Mouse (Mus musculus): ENCODE data around the gene Toe1. TPM values are rescaled to one million over a fixed set of nuclear protein-coding genes. Genes with fewer than 3 reads are reported as not detected.

Gene Toe1
- total RNA-seq, 2 experiments from 2014 or later = 12.9 TPM

DNA sequence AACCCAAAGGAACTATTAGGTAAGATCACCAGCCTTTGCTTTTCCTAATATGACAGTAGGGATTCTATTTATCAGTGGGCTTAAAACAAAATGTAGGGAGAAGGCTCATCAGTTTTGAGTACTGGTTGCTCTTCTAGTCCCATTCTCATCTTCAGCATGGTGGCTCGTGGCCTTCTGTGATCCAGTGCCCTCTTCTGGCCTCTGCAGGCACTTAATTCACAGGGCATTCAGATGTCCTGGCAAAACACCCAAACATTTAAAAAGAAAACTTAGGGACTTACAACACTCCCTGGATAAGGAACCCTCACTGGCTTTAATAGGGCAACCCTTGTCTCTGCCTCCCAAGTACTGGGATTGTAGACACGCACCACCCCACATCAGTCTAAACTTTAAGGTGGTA, 13.2 kb downstream of the Toe1 start:
- DNase-seq (ENCODE audit: low spot score in 2 of 2) = no peak

- DNase-seq (ENCODE audit: low spot score in 2 of 2) = no peak
Measured at GRCm38 (mm10) chr4:116792453-116792852, 15.0 kb downstream of the Toe1 start.

DNA sequence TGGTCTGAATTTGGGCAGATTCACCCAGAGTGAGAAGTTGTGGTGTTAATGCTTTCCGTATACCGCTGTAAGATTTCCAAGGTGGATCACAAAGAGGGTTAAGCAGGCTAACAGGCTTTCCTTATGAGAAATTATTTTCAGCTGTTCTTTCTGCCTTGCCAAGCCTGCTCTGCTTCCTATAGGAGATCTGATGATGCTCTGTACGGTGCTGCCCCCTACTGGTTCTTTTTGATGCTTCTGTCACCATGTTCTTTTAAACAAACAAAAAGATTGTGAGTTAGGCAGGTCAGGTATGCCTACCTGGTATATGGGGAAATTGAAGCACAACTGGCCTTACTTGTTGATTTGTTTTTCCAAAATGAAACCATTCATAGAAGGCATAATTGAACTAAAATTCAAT, 18.5 kb downstream of the Toe1 start:
- DNase-seq (ENCODE audit: low spot score in 2 of 2) = peak; percentile 66 to 95

GRCm38 (mm10) chr4:116787985-116788760, 19.3 kb downstream of the Toe1 start:
- DNase-seq (ENCODE audit: low spot score in 2 of 2) = peak in 1 of 2 experiments; percentile 34

DNA sequence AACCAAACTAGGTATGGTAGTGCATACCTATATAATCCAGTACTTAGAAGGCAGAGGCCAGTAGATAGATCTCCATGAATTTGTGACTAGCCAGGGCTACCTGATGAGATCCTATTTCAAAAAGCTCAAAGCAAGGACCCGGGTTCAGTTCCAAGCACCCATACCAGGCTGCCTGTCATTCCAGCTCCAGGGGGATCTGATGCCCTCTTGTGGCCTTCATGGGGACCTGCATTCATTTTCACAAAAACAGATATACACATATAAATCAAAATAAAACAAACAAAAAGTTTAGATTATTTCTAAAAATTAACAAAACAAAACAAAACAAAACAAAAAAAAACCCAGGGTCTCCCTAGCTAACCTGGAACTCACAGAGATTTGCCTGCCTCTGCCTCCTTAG, 20.9 kb downstream of the Toe1 start:
- no peak for DNase-seq (ENCODE audit: low spot score in 2 of 2)

DNA sequence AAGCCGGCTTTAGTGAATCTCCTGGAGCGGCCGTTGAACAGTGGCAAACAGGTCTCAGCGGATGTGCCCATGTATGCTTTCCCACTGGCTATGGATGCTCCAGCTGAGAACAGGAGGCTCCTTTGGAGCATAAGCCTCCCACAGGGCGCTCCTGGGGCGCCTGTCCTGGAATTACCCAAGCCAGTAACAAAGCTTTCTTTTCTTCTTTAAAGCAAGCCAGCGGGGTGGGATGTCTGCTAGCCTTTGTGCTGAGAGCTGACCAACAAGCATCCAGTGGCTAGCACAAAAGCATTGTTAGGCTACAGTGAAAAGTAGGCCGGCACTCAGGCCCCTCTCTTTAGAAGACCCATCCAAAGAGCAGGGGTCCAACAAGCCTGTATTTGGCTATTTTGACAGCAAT, 25.3 kb downstream of the Toe1 start:
- DNase-seq (ENCODE audit: low spot score in 2 of 2) = peak in 1 of 2 experiments; percentile 22

DNA sequence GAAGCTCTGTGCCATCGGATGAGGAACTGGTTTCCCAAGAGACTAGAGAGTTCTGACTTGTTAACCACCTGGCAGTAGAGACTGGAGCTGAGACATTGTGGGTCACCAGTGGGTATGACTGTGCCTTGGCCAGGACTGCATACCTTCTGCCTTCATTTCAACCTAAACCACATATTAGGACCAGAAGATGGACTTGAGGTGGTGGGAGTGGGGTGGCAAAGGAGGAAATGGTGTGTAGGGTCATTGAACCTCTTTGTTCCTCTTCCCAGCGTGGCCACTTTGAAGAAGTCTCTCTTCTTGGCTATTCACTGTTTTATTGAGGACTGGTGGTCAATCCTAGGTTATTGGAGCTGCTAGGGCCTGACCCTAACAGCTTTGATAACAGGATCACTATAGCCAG, 26.1 kb downstream of the Toe1 start:
- DNase-seq (ENCODE audit: low spot score in 2 of 2) = no peak

DNA sequence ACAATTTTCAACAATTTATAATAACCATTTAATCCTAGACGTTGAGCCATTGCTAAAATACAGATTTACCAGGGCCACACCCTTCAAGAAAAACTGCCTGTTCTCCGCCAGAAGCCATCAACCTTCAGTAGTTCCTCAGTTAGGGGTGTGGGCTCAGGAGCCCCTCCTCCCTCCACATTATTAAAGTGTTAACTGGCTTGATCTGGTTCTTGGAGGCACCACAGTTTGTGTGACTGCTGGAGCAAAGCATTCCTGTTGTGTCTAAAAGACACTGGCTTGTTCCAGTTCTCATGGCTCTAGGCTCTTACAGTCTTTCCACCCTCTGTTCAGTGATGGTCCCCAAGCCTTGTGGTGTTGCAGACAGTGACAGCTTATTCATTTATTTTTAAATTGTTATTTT, 26.9 kb downstream of the Toe1 start:
- no peak for DNase-seq (ENCODE audit: low spot score in 2 of 2)

GRCm38 (mm10) chr4:116777079-116777478, 30.4 kb downstream of the Toe1 start:
- DNase-seq (ENCODE audit: low spot score in 2 of 2) = no peak

GRCm38 (mm10) chr4:116776391-116776790, 31.0 kb downstream of the Toe1 start:
- DNase-seq (ENCODE audit: low spot score in 2 of 2) = no peak

- no peak for DNase-seq (ENCODE audit: low spot score in 2 of 2)
Measured at GRCm38 (mm10) chr4:116769060-116769459, 38.4 kb downstream of the Toe1 start.

GRCm38 (mm10) chr4:116768510-116768909, 38.9 kb downstream of the Toe1 start:
- no peak for DNase-seq (ENCODE audit: low spot score in 2 of 2)

DNA sequence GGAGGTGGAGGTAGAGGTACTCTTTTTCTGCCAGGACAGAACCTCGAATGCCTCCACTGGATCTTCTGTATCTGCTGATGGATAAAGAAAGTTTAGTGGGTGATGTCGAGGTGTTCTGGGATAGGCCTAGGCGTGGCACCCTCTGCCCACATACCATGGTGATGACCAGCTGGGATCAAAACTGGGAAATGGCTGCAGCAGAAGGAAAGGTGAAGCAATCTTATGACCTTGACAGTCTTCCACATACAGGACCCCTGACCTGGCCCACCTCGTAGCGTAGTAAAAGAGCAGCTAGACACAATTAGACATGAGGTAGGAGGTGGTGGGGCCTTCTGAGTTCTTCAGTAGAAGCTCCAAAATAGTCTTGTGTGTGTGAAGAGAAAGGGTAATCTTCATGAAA, 43.4 kb downstream of the Toe1 start:
- no peak for DNase-seq (ENCODE audit: low spot score in 2 of 2)

DNA sequence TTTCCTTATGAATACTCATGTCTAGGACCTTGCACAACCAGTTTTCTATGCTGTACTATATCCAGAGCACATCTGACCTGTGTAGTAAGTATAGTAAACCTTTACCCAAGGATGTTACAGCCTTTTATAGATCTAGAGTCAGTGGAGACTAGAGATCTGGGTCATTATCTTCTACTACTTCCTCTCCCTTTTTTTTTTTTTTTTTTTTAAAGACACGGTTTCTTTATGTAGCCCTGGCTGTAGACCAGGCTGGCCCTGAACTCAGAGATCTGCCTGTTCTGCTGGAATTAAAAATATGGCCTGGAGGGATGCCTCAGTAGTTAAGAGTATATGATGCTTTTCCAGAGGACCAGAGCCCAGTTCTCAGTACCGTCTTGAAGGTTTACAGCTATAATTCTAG, 45.5 kb downstream of the Toe1 start:
- DNase-seq (ENCODE audit: low spot score in 2 of 2) = no peak

DNA sequence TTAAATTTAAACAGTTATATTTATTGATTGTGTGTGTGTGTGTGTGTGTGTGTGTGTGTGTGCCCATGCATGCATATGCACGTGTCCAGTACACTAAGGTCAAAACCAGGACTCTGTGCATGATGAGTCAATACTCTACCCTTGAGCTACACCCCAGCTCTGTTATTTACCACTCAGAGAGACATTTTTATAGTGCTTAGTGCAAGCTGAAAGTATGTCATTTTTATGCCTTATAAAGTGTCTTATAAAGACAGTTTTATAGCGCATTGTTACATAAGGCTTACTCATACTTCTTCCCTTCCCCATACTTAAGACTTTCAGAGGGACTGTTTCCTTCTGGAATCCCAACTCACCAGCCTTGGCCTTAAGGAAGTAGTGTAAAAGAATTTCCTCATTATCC, 57.7 kb downstream of the Toe1 start:
- no peak for DNase-seq (ENCODE audit: low spot score in 2 of 2)

Other genes with a start within 250 kb of the Toe1 start
- 10 to 100 TPM; 45.2 to 49.3 TPM for gene Gpbp1l1, start 250.0 kb downstream of the Toe1 start, total RNA-seq (2021)
- gene Ccdc17, start 211.0 kb downstream of the Toe1 start, total RNA-seq (2021) = 1 to 10 TPM; 4.6 to 4.8 TPM
- gene Nasp, start 179.7 kb downstream of the Toe1 start, total RNA-seq (2021) = 10 to 100 TPM; 24.5 to 25.4 TPM
- gene Akr1a1, start 156.0 kb downstream of the Toe1 start, total RNA-seq (2021) = 100 to 1,000 TPM; 395 to 397 TPM
- gene Prdx1, start 122.1 kb downstream of the Toe1 start, total RNA-seq (2021) = 100 to 1,000 TPM; 153 to 155 TPM
- gene Mmachc, start 99.2 kb downstream of the Toe1 start, total RNA-seq (2021) = 10 to 100 TPM; 17.0 TPM
- 1 to 10 TPM; 4.6 to 7.8 TPM for gene Ccdc163, start 99.1 kb downstream of the Toe1 start, total RNA-seq (2021)
- 1 to 10 TPM; 3.7 TPM for gene Tesk2, start 86.7 kb downstream of the Toe1 start, total RNA-seq (2021)
- 1 to 10 TPM; 3.5 to 3.8 TPM for gene Mutyh, start 83 bp upstream of the Toe1 start, total RNA-seq (2021)
- gene Hpdl, start 14.1 kb upstream of the Toe1 start, total RNA-seq (2021) = 1 to 10 TPM; 4.3 to 5.5 TPM
- gene Zswim5, start 69.7 kb upstream of the Toe1 start, total RNA-seq (2021) = 10 to 100 TPM; 16.8 to 19.2 TPM
- gene Urod, start 186.8 kb upstream of the Toe1 start, total RNA-seq (2021) = 10 to 100 TPM; 61.9 to 69.4 TPM
- gene Hectd3, start 187.7 kb upstream of the Toe1 start, total RNA-seq (2021) = 10 to 100 TPM; 43.7 to 45.4 TPM
- gene Eif2b3, start 211.8 kb upstream of the Toe1 start, total RNA-seq (2021) = 10 to 100 TPM; 15.8 to 17.8 TPM

All from layer of hippocampus, adult 18-20 months (tissue).